Mouse (Mus musculus): ENCODE measurements around the gene Selenof. TPM values are rescaled to one million over a fixed set of nuclear protein-coding genes. Genes with fewer than 3 reads are reported as not detected.
"Not testable (repeated sequence)": the region's sequence is repeated elsewhere in the genome, so short reads cannot be mapped to it uniquely, and the experiment has no call there.

The Selenof gene
- total RNA-seq, 2 experiments from 2014 or later = 354 to 359 TPM

GRCm38 (mm10) chr3:144602819-144603218, 32.7 kb downstream of the Selenof start:
- no peak for DNase-seq

GRCm38 (mm10) chr3:144603558-144603957, 33.5 kb downstream of the Selenof start:
- no peak for DNase-seq

DNA sequence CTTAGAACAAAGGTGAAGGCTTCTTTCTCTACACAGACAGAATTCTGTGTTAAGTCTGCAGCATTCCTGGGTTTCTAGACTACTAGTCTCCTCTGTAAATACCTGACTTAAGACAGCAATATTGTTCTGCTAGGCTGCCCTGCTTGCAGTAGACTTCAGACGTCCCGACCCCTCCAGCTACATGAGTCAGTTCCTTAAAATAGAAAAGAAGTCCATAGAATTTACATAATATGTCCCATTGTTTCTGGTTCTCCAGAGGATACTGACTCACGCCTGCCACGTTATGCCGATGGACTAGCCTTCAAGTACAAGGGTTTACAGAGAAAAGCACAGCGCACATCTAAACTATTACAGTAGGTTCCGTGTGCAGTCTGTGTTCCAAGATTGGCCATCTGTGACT, 34.1 kb downstream of the Selenof start:
- no peak for DNase-seq

DNA sequence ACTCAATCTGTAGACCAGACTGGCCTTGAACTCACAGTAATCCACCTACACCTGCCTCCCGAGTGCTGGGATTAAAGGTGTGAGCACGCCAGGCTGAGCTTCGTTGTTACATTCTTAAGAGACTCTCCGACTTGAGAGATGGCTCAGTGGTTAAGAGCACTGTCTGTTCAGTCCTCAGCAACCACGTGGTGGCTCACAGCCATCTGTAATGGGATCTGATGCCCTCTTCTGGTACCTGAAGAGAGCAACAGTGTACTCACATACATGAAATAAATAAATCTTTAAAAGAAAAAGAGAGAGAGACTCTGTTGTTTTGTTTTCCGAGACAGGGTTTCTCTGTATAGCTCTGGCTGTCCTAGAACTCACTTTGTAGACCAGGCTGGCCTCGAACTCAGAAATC, 35.7 kb downstream of the Selenof start:
- not testable (repeated sequence) for DNase-seq

- DNase-seq = no peak
Observed at GRCm38 (mm10) chr3:144606449-144606848, 36.3 kb downstream of the Selenof start.

- no peak for DNase-seq
Observed at GRCm38 (mm10) chr3:144608090-144608489, 38.0 kb downstream of the Selenof start.

GRCm38 (mm10) chr3:144610759-144611158, 40.7 kb downstream of the Selenof start:
- DNase-seq = no peak

DNA sequence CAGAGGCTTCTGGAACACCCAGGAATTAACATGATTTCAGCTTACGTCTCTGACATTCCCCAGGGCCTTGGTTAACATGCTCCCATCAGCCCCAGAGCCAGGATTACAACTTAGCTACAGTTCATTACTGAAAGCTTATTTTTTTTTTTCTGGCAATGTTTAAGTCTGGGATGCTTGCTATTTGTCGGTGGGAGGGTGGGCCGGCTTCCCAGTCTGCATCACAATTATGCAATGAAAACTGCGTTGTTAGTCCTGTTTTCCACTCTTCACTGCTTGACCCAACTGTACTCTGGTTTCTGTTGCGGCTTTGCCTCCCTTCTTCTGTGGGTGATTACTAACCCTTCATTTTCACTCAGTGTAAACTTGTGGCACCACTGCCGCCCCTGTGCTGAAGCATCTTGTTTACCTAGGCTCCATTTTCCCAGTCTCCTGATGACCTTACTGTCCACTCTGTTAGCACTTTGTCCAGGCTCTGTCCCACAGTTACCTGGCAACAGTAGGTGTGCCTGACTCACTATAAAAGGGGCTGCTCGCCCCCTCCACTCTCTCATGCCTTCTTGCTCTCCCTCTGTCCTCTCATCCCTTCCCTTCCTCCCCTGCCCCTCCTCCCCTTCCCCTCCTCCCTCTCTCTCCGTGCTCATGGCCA, 41.6 kb downstream of the Selenof start:
- no peak for DNase-seq

- DNase-seq = no peak
Observed at GRCm38 (mm10) chr3:144612382-144612781, 42.3 kb downstream of the Selenof start.

GRCm38 (mm10) chr3:144614277-144614676, 44.2 kb downstream of the Selenof start:
- no peak for DNase-seq

DNA sequence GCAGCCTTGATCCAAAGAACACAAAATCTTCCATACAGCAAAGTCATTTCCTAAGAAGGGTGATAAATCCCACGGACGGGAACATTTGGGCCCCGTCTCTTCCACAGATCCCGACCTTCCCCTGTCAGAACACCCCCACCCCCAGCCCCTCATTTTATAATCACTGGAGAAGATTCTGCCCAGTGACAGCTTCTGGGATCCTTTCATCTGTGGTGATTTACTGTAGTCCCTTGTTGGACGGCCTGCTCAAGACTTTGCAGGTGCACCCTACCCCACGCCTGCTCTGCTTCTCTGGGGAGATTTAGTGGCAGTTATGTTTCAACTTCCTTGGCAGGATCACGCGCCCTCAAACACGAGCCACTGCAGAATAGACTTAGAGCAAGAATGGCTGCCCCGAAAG, 44.6 kb downstream of the Selenof start:
- peak in 1 of 2 experiments; percentile 18 for DNase-seq

DNA sequence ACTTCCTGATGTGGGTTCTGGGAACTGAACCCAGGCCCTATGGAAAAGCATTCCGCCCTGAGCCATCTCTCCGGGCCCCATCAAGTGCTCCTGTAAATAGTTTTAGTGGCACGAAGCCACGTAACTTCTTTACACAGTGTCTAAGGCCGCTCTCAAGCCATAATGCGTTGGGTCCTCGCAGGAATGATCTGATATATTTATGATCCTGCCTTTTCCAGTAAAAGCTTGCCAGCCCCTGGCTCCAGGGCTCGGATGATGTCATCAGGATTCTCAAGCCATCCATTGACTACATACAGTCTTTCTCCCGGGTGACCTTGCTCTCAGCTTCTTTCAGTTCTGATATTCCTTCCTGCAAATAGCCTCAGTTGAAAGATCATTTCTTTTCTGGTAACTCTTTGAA, 45.4 kb downstream of the Selenof start:
- DNase-seq = peak; percentile 34 to 50

GRCm38 (mm10) chr3:144616654-144617425, 46.7 kb downstream of the Selenof start:
- peak; percentile 83 to 86 for DNase-seq

- no peak for DNase-seq
Observed at GRCm38 (mm10) chr3:144617633-144618180, 47.6 kb downstream of the Selenof start.

DNA sequence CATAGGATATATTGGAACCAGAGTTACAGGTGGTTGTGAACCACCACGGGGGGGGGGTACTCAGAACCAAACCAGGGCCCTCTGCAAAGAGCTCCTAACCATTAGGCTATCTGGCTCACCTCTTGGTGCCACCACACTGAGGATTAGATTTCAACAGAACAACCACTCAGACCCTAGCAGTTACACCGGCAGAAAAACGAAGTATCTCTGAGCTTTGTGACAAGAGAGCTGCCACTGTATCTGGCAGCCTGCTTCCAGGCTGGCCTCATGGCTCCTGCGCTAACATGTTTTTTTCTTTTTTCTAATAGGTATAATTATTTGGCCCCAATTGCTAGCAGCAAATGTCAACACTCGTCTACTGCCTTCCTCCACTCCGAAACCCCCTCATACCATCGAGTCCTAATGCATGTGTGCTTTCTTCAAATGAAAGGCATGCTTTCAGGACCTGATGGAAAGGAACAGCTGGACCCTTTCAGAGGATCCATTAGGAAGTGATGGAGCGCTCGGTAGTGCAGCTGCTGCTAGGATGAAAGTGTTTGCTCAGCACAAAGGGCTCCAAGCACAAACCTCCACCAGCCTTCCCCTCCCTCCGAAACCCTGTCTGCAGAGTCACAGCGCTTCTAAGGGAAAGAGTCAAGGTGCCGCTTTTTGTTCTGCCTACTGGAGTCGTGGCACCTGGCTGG, 53.0 kb downstream of the Selenof start:
- DNase-seq = no peak

DNA sequence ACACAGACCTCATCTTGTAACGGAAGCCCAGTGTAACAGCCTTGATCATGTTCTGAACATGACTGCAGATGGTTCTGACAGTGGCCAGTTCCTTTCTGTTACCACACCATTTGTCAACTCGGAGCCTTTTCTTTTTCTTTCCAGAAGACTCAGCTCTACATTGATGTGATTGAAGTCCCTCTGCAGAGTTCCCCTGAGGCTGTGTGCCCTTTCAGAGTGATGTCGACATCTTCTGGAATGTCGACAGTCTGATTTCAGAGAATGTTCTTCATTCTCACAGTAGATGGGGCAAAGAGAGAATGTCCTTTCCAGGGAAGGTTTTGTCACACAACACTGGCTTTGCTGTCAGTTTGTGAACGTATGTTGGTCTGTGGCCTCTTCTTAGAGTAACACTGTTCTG, 55.6 kb downstream of the Selenof start:
- no peak for DNase-seq

GRCm38 (mm10) chr3:144628005-144628914, 58.2 kb downstream of the Selenof start:
- DNase-seq = peak; percentile 56 to 71

- DNase-seq = no peak
Observed at GRCm38 (mm10) chr3:144628915-144629230, 58.8 kb downstream of the Selenof start.

DNA sequence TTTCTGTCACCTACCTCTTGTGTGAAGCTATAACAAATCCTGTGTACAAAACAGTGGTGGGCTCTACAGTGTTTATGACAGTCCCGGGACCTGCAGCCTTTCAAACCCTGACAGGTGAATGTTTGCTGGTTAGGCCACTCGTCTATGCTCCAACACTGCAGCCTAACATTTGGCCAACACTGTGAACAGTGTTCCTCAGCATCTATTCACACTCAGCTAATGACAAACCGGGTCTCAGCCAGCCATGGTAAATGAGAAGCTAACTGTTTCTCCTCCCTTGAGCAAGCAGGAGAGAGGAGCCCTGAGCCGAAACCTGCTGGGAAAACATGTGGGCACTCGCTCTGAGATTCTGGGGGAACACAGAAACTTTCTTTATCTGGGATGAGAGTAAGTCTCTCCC, 65.1 kb downstream of the Selenof start:
- DNase-seq = no peak

- no peak for DNase-seq
Observed at GRCm38 (mm10) chr3:144638110-144638509, 68.0 kb downstream of the Selenof start.

- DNase-seq = no peak
Observed at GRCm38 (mm10) chr3:144639387-144639786, 69.3 kb downstream of the Selenof start.

GRCm38 (mm10) chr3:144640033-144640432, 69.9 kb downstream of the Selenof start:
- no peak for DNase-seq

Data from adrenal gland, postnatal 36 days (tissue).